Mouse (Mus musculus): ENCODE results near the gene Spata32. TPM values are rescaled to one million over a fixed set of nuclear protein-coding genes. Genes with fewer than 3 reads are reported as not detected.
A peak's percentile ranks its signal among the peaks of the same experiment; 100 is the strongest.

Gene Spata32
- polyA plus RNA-seq, 1 experiment from 2014 or later: 0.25 TPM

- no peak overlapping the region for H3K27ac ChIP-seq (replicated peaks; ENCODE audit: low read depth, low read length)
- H3K36me3 ChIP-seq (ENCODE audit: control insufficient read depth, insufficient read depth, low read length): no peaks in the 10 kb centered on the region
- H3K9me3 ChIP-seq (ENCODE audit: control insufficient read depth, low read length): no peaks in the 10 kb centered on the region
- no peak overlapping the region for H3K9ac ChIP-seq (replicated peaks; ENCODE audit: low read length)
- H3K27me3 ChIP-seq (ENCODE audit: control insufficient read depth, insufficient read depth, low read length): peaks cover 17% of the 10 kb centered on the region
- H3K4me3 ChIP-seq (replicated peaks; ENCODE audit: low read depth, low read length): no peak overlapping the region
- no peak overlapping the region for H3K4me2 ChIP-seq (ENCODE audit: low read length)
- WGBS: 83% methylated on average over 7 of the region's 7 CpGs
- DNase-seq: no peak
- ATAC-seq (ENCODE audit: low FRiP score, low TSS enrichment): no peak
- peaks cover 17% of the 10 kb centered on the region for H3K4me1 ChIP-seq (ENCODE audit: control insufficient read depth, insufficient read depth, low read length)
Observed at GRCm38 (mm10) chr11:103173041-103173770, 45.0 kb downstream of the Spata32 start.

DNA sequence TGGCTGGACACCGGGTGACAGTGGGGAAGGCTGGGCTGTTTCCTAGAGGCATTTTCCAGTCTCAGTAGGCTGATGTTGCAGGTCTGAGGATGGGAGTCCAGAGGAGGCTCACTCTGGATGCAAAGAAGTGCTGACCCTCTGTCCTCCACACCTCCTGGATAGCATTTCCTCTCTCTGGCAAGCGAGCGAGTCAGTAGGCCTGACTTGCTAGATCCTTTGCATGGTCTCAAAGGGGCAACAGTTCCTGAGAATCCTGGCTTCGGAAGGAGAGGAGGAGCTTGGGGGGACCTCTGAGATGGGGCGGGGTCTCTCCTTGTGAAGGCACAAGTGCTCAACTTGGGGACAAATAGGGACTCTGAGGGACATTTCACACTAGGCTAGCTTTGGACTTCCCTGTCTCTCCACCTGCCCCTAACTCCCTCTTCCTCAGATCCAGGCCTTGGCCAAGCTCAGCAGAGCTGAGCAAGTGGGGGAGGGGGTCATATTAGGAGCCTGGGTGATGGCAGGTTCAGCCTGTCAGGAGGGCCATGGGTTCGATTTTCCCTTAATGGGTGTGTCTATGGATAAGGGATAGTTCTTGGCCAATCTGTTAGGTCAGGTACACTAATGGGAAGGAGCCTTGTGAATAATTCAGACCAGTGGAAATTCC is 45.7 kb downstream of the Spata32 start:
- ATAC-seq (ENCODE audit: low FRiP score, low TSS enrichment) (no peak), DNase-seq (no peak)
- Histone ChIP-seq H3K4me3 (replicated peaks; ENCODE audit: low read depth, low read length) (0 out of 2 replicates have a peak overlapping the region, but pooled peaks have one; percentile 67), H3K4me2 (ENCODE audit: low read length) (peak overlapping the region; percentile 78), H3K27ac (replicated peaks; ENCODE audit: low read depth, low read length) (no peak overlapping the region), H3K9ac (replicated peaks; ENCODE audit: low read length) (no peak overlapping the region), H3K9me3 (ENCODE audit: control insufficient read depth, low read length) (no peaks in the 10 kb centered on the region), H3K4me1 (ENCODE audit: control insufficient read depth, insufficient read depth, low read length) (peaks cover 17% of the 10 kb centered on the region), H3K36me3 (ENCODE audit: control insufficient read depth, insufficient read depth, low read length) (no peaks in the 10 kb centered on the region), H3K27me3 (ENCODE audit: control insufficient read depth, insufficient read depth, low read length) (peaks cover 17% of the 10 kb centered on the region)
- 71% methylated on average over 6 of the region's 6 CpGs for whole genome bisulfite sequencing

DNA sequence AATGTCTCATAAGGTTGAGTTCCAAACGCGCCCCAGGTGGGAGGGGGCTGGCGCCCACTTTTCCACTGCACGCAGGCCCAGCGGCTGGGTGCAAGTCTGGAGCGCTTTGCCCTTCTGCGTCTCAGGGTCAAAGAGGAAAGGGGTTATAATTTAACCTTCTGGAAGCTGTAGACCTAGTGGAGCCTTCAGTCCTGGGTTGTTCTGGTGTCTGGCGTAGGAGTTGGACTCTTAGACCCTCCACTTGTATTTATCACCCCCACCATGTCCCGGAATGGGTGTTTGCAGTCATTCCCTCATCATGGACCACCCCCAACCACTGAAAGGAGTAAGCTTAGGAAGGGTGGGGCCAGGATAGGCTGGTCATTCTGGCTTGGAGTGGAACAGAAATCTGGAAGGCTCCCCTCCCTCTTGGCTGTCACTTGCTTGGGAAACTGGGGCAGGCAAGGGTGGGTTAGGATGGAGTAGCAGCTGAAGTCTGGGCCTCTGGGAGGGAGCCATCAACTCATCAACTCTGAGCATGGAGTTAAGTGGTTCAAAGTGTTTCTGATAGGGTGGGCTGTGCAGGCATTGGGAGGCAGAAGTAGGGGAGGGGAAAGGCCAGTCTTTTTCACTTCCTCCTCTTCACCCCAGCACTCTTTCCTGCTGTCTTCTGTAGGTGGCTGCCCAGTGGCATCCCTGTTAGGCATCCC is 46.4 kb downstream of the Spata32 start:
- Histone ChIP-seq H3K9ac (replicated peaks; ENCODE audit: low read length) (peak overlapping the region; percentile 75; the same call in 1 of the 2 replicates), H3K4me2 (ENCODE audit: low read length) (peak overlapping the region; percentile 78), H3K27ac (replicated peaks; ENCODE audit: low read depth, low read length) (no peak overlapping the region), H3K27me3 (ENCODE audit: control insufficient read depth, insufficient read depth, low read length) (peaks cover 17% of the 10 kb centered on the region), H3K4me1 (ENCODE audit: control insufficient read depth, insufficient read depth, low read length) (peaks cover 17% of the 10 kb centered on the region), H3K9me3 (ENCODE audit: control insufficient read depth, low read length) (no peaks in the 10 kb centered on the region), H3K4me3 (replicated peaks; ENCODE audit: low read depth, low read length) (peak overlapping the region; percentile 67), H3K36me3 (ENCODE audit: control insufficient read depth, insufficient read depth, low read length) (no peaks in the 10 kb centered on the region)
- WGBS: 50% methylated on average over 9 of the region's 9 CpGs
- DNase-seq (peak; percentile 29), ATAC-seq (ENCODE audit: low FRiP score, low TSS enrichment) (no peak)

GRCm38 (mm10) chr11:103171286-103171620 is 47.0 kb downstream of the Spata32 start:
- Histone ChIP-seq H3K4me2 (ENCODE audit: low read length) (peak overlapping the region; percentile 78), H3K27me3 (ENCODE audit: control insufficient read depth, insufficient read depth, low read length) (peaks cover 17% of the 10 kb centered on the region), H3K9ac (replicated peaks; ENCODE audit: low read length) (peak overlapping the region; percentile 75), H3K27ac (replicated peaks; ENCODE audit: low read depth, low read length) (no peak overlapping the region), H3K4me1 (ENCODE audit: control insufficient read depth, insufficient read depth, low read length) (peaks cover 17% of the 10 kb centered on the region), H3K4me3 (replicated peaks; ENCODE audit: low read depth, low read length) (peak overlapping the region; percentile 67), H3K36me3 (ENCODE audit: control insufficient read depth, insufficient read depth, low read length) (no peaks in the 10 kb centered on the region), H3K9me3 (ENCODE audit: control insufficient read depth, low read length) (no peaks in the 10 kb centered on the region)
- WGBS: under 1% methylated on average over 23 of the region's 23 CpGs
- no peak for ATAC-seq (ENCODE audit: low FRiP score, low TSS enrichment)
- no peak for DNase-seq

DNA sequence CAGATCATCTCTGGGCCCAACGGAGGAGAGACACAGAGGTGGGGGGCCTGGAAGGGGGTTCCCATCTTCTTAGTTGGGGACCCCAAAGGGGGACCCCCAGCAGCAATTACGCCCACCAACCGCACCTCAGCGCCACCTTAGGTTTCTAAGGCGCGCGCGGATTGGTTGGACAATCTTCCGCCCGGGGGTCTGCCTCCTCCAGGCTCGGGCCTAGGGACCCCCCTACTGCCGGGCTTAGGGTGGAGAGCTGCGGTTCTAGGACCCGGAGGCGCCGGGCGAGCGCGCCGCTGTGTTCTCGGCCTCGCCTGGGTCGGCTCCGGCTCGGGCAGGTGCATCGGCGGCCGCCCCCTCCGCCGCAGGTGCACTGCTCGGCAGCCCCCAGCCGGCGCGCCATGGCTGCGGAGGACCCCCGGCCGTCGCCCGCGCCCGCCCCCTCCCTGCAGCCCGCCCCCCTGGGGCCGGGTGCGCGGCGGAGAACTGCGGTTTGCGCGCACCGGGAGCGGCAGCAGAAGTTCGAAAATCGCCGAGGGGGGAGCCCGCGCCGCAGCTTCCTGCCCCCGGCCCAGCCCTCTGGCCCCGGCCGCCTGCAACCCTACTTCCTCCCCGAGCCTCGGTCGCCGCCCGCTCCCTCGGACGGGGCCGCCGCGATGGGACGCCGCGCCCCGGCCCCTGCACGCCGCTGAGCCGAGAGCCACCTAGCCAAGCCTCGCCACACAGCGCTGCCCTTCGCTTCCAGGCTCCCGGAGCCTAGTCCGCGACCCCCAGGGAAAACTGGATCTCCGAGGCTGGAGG is 47.5 kb downstream of the Spata32 start, which contains the start of gene Fmnl1:
Fmnl1 (plus strand) TSS at position 614 of the 792 bp plus-strand sequence.
- H3K9ac ChIP-seq (replicated peaks; ENCODE audit: low read length): peak within 1 kb of the TSS; percentile 75
- DNase-seq: peak; percentile 85
- H3K9me3 ChIP-seq (ENCODE audit: control insufficient read depth, low read length): no peaks in the 10 kb centered on the region
- peak within 1 kb of the TSS; percentile 78 for H3K4me2 ChIP-seq (ENCODE audit: low read length)
- H3K27me3 ChIP-seq (ENCODE audit: control insufficient read depth, insufficient read depth, low read length): peaks cover 17% of the 10 kb centered on the region
- H3K36me3 ChIP-seq (ENCODE audit: control insufficient read depth, insufficient read depth, low read length): no peaks in the 10 kb centered on the region
- H3K27ac ChIP-seq (replicated peaks; ENCODE audit: low read depth, low read length): peak within 1 kb of the TSS; percentile 63
- H3K4me1 ChIP-seq (ENCODE audit: control insufficient read depth, insufficient read depth, low read length): peaks cover 17% of the 10 kb centered on the region
- H3K4me3 ChIP-seq (replicated peaks; ENCODE audit: low read depth, low read length): peak within 1 kb of the TSS; percentile 67
- WGBS: under 1% methylated on average over 74 of the region's 84 CpGs
- peak; percentile 80; the same call in 1 of the 2 replicates for ATAC-seq (ENCODE audit: low FRiP score, low TSS enrichment)

DNA sequence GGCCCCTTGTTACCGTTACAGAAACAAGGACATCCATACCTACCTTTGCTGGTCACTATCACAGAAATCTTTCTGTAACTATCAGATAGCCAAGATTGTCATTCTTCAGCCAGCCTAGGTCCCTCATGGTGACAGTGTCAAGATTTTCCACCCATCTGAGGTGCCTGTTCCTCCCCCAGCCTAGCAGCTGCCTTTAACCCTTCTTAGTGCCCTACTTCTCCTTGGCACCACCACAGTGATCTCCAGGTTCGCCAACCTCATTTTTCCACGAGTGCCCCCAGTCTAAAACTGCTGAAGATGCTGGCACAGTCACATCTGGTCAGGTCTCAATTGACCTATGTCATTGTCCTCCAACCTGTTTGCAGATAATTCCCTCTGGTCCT is 48.1 kb downstream of the Spata32 start:
- Histone ChIP-seq H3K4me3 (replicated peaks; ENCODE audit: low read depth, low read length) (peak overlapping the region; percentile 67), H3K27ac (replicated peaks; ENCODE audit: low read depth, low read length) (peak overlapping the region; percentile 63), H3K27me3 (ENCODE audit: control insufficient read depth, insufficient read depth, low read length) (peaks cover 17% of the 10 kb centered on the region), H3K9ac (replicated peaks; ENCODE audit: low read length) (peak overlapping the region; percentile 75), H3K4me2 (ENCODE audit: low read length) (peak overlapping the region; percentile 78), H3K4me1 (ENCODE audit: control insufficient read depth, insufficient read depth, low read length) (peaks cover 17% of the 10 kb centered on the region), H3K9me3 (ENCODE audit: control insufficient read depth, low read length) (no peaks in the 10 kb centered on the region), H3K36me3 (ENCODE audit: control insufficient read depth, insufficient read depth, low read length) (no peaks in the 10 kb centered on the region)
- peak; percentile 15 for DNase-seq
- no peak for ATAC-seq (ENCODE audit: low FRiP score, low TSS enrichment)
- WGBS: 41% methylated on average over 3 of the region's 3 CpGs

- WGBS: 87% methylated on average over 5 of the region's 5 CpGs
- Histone ChIP-seq H3K9me3 (ENCODE audit: control insufficient read depth, low read length) (no peaks in the 10 kb centered on the region), H3K36me3 (ENCODE audit: control insufficient read depth, insufficient read depth, low read length) (no peaks in the 10 kb centered on the region), H3K4me3 (replicated peaks; ENCODE audit: low read depth, low read length) (peak overlapping the region; percentile 67; the same call in 1 of the 2 replicates), H3K27me3 (ENCODE audit: control insufficient read depth, insufficient read depth, low read length) (peaks cover 17% of the 10 kb centered on the region), H3K27ac (replicated peaks; ENCODE audit: low read depth, low read length) (peak overlapping the region; percentile 63; the same call in 1 of the 2 replicates), H3K9ac (replicated peaks; ENCODE audit: low read length) (no peak overlapping the region), H3K4me2 (ENCODE audit: low read length) (peak overlapping the region; percentile 78), H3K4me1 (ENCODE audit: control insufficient read depth, insufficient read depth, low read length) (peaks cover 17% of the 10 kb centered on the region)
- DNase-seq (no peak), ATAC-seq (ENCODE audit: low FRiP score, low TSS enrichment) (no peak)
Observed at GRCm38 (mm10) chr11:103169664-103170063, 48.6 kb downstream of the Spata32 start.

GRCm38 (mm10) chr11:103168690-103169390 is 49.4 kb downstream of the Spata32 start:
- Histone ChIP-seq H3K27ac (replicated peaks; ENCODE audit: low read depth, low read length) (no peak overlapping the region), H3K9ac (replicated peaks; ENCODE audit: low read length) (no peak overlapping the region), H3K4me1 (ENCODE audit: control insufficient read depth, insufficient read depth, low read length) (peaks cover 17% of the 10 kb centered on the region), H3K36me3 (ENCODE audit: control insufficient read depth, insufficient read depth, low read length) (no peaks in the 10 kb centered on the region), H3K4me2 (ENCODE audit: low read length) (no peak overlapping the region), H3K9me3 (ENCODE audit: control insufficient read depth, low read length) (no peaks in the 10 kb centered on the region), H3K4me3 (replicated peaks; ENCODE audit: low read depth, low read length) (no peak overlapping the region), H3K27me3 (ENCODE audit: control insufficient read depth, insufficient read depth, low read length) (peaks cover 17% of the 10 kb centered on the region)
- peak; percentile 86 for DNase-seq
- WGBS: 24% methylated on average over 9 of the region's 9 CpGs
- no peak for ATAC-seq (ENCODE audit: low FRiP score, low TSS enrichment)

Measured in midbrain, embryonic 14.5 days (tissue).